Mouse (Mus musculus) T-helper 2 cell (primary cell): ENCODE results near the gene Hdhd3.

ENCODE experiments used
- in situ Hi-C: fragments of 300-600 bp; cut with MboI, MseI; formaldehyde crosslinking; loops from one replicate; pipeline ENCODE4 v1.15.1; 2025; ENCODE audit warnings: high pct_unique_total_duplicates

Hdhd3 gene

DNA sequence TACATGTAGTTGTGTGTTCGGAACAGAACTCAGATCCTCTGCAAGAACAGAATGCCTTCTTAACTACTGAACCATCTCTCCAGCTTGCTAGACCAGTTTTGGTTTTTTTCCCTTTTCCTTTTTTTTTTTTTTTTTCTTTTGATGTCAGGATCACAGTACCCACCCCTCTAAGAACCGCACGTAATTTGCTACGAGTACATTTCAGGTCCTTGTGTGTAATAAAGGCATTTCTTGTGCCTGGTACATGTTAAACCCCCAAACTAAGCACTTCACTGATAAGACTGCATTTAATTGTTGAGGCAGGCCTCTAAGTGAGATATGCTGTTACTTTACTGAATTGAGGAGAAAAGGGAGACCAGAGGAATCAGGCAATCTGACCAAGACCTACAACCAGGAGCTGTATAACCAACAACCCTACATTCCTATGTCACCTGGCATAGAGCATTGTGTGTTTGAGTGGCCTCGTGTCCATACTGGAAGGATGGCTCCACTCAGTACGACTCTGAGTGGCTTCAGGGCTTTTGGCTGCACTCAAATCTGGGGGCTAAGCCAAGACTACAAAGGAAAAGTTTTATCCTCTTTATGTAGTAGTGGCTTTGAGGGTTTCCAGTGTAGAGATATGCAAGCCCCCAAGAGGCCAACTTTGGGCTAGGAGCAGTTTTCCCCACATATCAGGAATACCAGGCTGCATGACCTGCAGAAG, 25.6 kb downstream of the Hdhd3 start:
- in situ Hi-C loops: no loop called here

DNA sequence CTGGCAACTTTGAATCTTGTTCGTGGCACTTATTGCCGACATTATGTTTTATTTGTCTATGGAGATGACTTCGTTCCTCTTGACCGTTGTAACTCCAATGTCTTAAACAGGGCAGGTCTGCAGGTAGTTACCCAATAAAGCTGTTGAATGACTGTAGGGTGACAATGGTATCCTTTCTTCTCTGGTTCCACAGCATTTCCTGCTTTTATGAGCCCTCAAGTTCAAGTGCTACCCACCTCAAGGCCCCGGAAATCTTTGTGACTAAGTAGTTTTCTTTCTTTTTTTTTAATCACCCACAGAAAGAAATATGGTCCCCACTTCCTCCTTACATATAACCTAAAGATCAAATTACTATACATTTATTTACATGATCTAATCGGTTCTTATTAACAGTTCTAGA, 27.5 kb downstream of the Hdhd3 start:
- in situ Hi-C loops: no loop called here

DNA sequence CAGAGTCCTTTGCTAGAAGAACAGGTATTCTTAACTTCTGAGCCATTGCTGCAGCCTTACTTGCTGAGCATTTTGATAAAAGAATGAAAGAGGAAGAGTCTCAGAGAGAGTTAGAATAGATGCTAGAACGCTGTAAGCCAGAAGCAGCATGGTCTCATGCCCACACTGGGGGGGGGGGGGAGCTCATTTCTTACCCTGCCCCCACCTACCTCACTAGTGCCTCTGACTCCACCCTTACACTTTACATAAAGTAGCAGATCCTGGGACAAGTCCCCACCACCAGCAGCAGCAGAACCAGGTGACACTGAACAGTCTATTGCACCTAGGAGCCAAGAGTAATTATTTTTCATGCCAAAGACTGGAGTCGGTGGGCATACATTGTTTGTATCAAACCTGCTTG, 28.1 kb downstream of the Hdhd3 start:
- in situ Hi-C loops: no loop called here

DNA sequence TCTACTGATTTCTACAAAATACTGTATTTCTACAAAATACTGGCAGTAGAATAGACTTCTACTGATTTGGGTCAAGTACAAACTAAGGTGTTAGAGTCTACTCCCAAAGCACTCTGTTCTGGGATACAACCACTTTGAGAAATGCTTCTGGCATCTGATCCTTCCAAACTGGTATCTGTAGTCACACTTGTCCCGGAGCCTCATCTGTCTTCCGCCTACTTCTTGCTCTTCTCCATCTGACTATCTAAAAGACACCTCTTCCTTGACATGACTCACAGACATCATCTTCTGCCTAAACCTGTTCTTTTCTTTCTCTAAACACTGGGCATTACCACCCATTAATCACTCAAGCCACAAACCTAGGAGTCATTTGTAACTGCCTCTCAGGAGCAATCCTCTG, 31.2 kb downstream of the Hdhd3 start:
- in situ Hi-C loops: loop anchor here (5.0 kb wide), 1 partner anchor 40 kb away; no protein-coding TSS in a partner anchor

DNA sequence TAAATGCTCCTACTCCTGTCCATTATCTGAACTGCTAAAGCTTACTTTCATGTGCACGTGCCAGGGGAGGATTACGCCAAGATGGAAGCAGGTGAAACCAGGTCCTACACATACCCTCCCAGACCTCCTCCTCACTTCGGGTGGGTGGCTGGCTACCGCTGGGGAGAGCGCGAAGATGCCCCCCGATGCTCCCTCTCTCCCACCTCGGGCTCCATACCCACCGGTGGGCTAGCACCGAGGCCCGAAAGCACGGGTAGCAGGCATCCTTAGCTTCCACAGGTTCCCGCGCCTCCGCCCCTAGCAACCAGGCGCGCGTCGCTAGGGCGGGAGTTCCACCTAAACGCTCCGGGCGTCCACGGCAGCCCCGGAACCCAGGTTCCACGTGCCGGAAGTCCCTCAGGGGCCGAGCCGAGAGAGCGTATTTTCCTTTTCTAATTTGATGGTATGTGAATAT, 32.6 kb downstream of the Hdhd3 start, which contains the start of gene Wdr31:
Gene Wdr31 (minus strand): TSS at position 299 of the 454 bp plus-strand sequence.
- in situ Hi-C loops: loop anchor here (5.0 kb wide), 1 partner anchor 42 kb away; no protein-coding TSS in a partner anchor

DNA sequence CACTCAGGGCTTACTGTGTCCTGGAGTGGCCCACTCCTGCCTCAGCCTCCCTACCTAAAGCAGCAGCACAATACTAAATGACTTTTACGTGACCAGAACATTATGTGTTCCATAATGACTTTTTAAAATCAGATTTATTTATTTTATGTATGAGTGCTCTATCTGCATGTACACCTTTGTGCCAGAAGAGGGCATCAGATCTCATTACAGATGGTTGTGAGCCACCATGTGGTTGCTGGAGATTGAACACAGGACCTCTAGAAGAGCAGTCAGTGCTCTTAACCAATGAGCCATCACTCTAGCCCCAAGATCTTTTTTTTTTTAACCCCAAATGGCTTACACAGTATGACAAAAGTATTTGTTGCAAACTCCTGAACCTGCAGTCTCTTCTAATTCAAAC, 35.1 kb downstream of the Hdhd3 start:
- in situ Hi-C loops: no loop called here

DNA sequence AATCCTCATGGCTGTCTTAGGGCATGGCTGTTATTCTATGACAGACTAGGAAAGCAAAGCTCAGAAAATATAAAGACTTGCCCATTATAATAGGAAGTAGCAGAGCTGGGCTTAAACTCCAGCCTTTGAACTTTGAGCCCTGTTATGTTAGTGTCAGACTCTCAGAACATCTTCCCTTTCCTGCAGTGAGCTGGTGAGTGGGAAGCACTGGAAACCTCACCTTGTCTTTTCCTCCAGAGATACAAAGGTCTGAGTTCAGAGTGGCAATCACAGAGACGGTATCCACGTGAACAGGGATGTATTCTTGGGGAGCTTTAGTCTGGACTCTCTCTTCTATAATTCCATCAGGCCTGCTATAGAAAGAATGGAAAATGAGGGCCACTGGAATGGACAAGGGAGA, 40.1 kb downstream of the Hdhd3 start:
- in situ Hi-C loops: no loop called here

DNA sequence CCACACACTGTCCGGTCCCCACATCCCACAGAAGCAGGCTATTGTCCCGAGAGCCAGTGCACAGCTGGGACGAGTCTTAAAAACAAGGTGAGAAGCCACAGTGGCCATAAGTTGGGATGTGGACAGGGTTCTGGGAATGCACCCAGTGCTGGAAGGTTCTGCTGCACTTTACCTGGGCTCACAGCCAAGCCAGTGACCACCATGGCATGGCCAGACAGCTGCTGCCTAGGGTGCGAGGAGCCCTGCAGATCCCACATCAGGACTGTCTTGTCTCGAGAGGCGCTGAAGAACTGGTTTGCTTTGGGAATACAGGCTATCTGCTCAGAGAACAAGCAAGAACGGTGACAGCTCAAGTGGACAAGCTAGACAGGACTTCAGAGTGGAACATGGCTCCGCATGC, 42.9 kb downstream of the Hdhd3 start:
- in situ Hi-C loops: no loop called here

DNA sequence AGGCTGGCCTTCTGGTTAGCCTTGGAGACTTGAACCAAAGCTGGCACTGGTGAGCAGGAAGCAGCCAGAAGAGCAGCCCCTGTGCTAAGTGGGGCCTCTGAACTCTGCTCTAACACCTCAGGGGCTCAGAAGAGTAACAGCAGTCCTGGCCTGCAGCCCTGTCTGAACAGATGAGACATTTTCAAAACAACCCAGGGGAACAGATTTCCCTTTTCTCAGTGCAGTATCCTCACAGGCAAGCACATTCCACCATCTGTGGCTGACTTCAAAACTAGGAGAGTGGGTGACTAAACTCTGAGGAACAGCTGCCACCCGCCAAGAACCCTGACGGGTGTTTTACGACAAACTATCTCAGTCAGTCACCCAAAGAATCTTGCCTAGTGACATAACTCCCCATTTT, 44.2 kb downstream of the Hdhd3 start:
- in situ Hi-C loops: loop anchor here (10.0 kb wide), 1 partner anchor 306 kb away; no protein-coding TSS in a partner anchor

DNA sequence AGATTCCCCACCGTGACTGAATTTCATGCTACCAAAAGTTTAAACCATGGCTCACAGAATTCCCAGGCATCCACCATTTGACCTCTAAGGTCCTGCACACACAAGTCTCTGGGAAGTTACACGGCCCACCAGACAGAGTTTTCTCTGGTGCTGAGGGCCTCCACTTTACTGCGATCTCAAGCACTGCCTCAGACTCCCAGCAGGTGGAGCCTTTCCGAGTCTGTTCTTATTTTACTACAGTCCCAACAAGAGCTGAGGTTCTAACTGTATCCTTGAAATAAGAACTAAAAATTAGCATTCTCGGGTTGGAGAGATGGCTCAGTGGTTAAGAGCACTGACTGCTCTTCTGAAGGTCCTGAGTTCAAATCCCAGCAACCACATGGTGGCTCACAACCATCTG, 48.3 kb downstream of the Hdhd3 start:
- in situ Hi-C loops: loop anchor here (10.0 kb wide), 1 partner anchor 310 kb away; no protein-coding TSS in a partner anchor
